Mouse (Mus musculus) embryonic fibroblast, embryonic 13.5 days (primary cell): ENCODE data around the gene 1700025G04Rik. TPM values are rescaled to one million over a fixed set of nuclear protein-coding genes. Genes with fewer than 3 reads are reported as not detected.
"Not testable (repeated sequence)": the region's sequence is repeated elsewhere in the genome, so short reads cannot be mapped to it uniquely, and the experiment has no call there.

Source experiments
- H3K27ac ChIP-seq: 2 replicates; pipeline ENCODE4 v1.5.1; 2012; ENCODE audit warnings: low read length, control low read depth, inconsistent platforms; ENCODE audit not compliant: insufficient read depth
- H3K4me1 ChIP-seq: 2 replicates; pipeline ENCODE4 v1.6.1; 2011; ENCODE audit warnings: low read length; ENCODE audit not compliant: control insufficient read depth, insufficient read depth
- H3K4me3 ChIP-seq: 2 replicates; pipeline ENCODE4 v1.5.1; 2011; ENCODE audit warnings: mild to moderate bottlenecking, control low read depth, low read length; ENCODE audit not compliant: insufficient read depth
- CTCF ChIP-seq: IDR thresholded peaks from 2 replicates; pipeline ENCODE4 v1.5.1; 2011; ENCODE audit warnings: mild to moderate bottlenecking, control low read depth, low read length, moderate library complexity, borderline replicate concordance; ENCODE audit not compliant: insufficient read depth
- POLR2A ChIP-seq: IDR thresholded peaks from 2 replicates; pipeline ENCODE4 v1.6.1; 2011; ENCODE audit warnings: low read depth, mild to moderate bottlenecking, control low read depth, low read length, moderate library complexity
- polyA plus RNA-seq: library from polyadenylated mRNA; stranded (reverse); fragments of >200 nt; gene quantifications from 2 replicates; pipeline ENCODE4 v1.2.4, GENCODE M21; 2011; ENCODE audit warnings: low read depth; ENCODE audit not compliant: missing spikeins, insufficient read length

Gene 1700025G04Rik
- polyA plus RNA-seq, 1 experiment = 30.5 TPM

GRCm38 (mm10) chr1:151858474-151858873 lies 231.5 kb downstream of the 1700025G04Rik start:
- no peaks in the 10 kb centered on the region for H3K4me1 ChIP-seq
- TF ChIP-seq CTCF (no peak), POLR2A (no peak)
- no peak overlapping the region for H3K4me3 ChIP-seq
- H3K27ac ChIP-seq = no peak overlapping the region

- no peaks in the 10 kb centered on the region for H3K4me1 ChIP-seq
- H3K27ac ChIP-seq = no peak overlapping the region
- no peak for TF ChIP-seq CTCF
- no peak for TF ChIP-seq POLR2A
- H3K4me3 ChIP-seq = no peak overlapping the region
These were observed 234.4 kb downstream of the 1700025G04Rik start for GRCm38 (mm10) chr1:151855561-151855960.

- no peak overlapping the region for H3K4me3 ChIP-seq
- TF ChIP-seq CTCF (no peak), POLR2A (no peak)
These were observed 237.9 kb downstream of the 1700025G04Rik start for GRCm38 (mm10) chr1:151851976-151852375.

GRCm38 (mm10) chr1:151851051-151851848 lies 238.7 kb downstream of the 1700025G04Rik start:
- Histone ChIP-seq H3K27ac (no peak overlapping the region), H3K4me3 (no peak overlapping the region), H3K4me1 (0 out of 2 replicates have a peak, but pooled peaks cover 2% of the 10 kb centered on the region)
- no peak for TF ChIP-seq CTCF
- TF ChIP-seq POLR2A = no peak

More at GRCm38 (mm10) chr1:151851976-151852375, 237.9 kb downstream of the 1700025G04Rik start:
- Histone ChIP-seq H3K4me1 (0 out of 2 replicates have a peak, but pooled peaks cover under 1% of the 10 kb centered on the region), H3K27ac (no peak overlapping the region)

- Histone ChIP-seq H3K4me3 (no peak overlapping the region), H3K27ac (no peak overlapping the region), H3K4me1 (0 out of 2 replicates have a peak, but pooled peaks cover 2% of the 10 kb centered on the region)
- TF ChIP-seq POLR2A (no peak), CTCF (no peak)
These were observed 239.8 kb downstream of the 1700025G04Rik start for GRCm38 (mm10) chr1:151849993-151850608.

GRCm38 (mm10) chr1:151848286-151848685 lies 241.6 kb downstream of the 1700025G04Rik start:
- H3K4me1 ChIP-seq = 0 out of 2 replicates have a peak, but pooled peaks cover 2% of the 10 kb centered on the region
- TF ChIP-seq CTCF = no peak
- TF ChIP-seq POLR2A = no peak

GRCm38 (mm10) chr1:151845926-151846782 lies 243.8 kb downstream of the 1700025G04Rik start:
- TF ChIP-seq POLR2A = no peak
- 0 out of 2 replicates have a peak, but pooled peaks have one; percentile 12 for TF ChIP-seq CTCF
- H3K4me1 ChIP-seq = 0 out of 2 replicates have a peak, but pooled peaks cover 2% of the 10 kb centered on the region
- H3K4me3 ChIP-seq = no peak overlapping the region
- no peak overlapping the region for H3K27ac ChIP-seq

More at GRCm38 (mm10) chr1:151848286-151848685, 241.6 kb downstream of the 1700025G04Rik start:
- H3K27ac ChIP-seq = no peak overlapping the region
- no peak overlapping the region for H3K4me3 ChIP-seq

GRCm38 (mm10) chr1:151845252-151845832 lies 244.6 kb downstream of the 1700025G04Rik start:
- no peak overlapping the region for H3K27ac ChIP-seq
- no peak overlapping the region for H3K4me3 ChIP-seq
- 0 out of 2 replicates have a peak, but pooled peaks cover 2% of the 10 kb centered on the region for H3K4me1 ChIP-seq
- TF ChIP-seq POLR2A (no peak), CTCF (no peak)

GRCm38 (mm10) chr1:151840345-151840744 lies 249.6 kb downstream of the 1700025G04Rik start:
- H3K4me1 ChIP-seq, H3K27ac ChIP-seq, H3K4me3 ChIP-seq: not testable (repeated sequence)
